Mouse (Mus musculus): ENCODE data around the gene Gm28048. TPM values are rescaled to one million over a fixed set of nuclear protein-coding genes. Genes with fewer than 3 reads are reported as not detected.
A peak's percentile ranks its signal among the peaks of the same experiment; 100 is the strongest.

Gene Gm28048
- total and polyA plus RNA-seq, 2 experiments from 2014 or later: 3.4 TPM; not detected in 1

DNA sequence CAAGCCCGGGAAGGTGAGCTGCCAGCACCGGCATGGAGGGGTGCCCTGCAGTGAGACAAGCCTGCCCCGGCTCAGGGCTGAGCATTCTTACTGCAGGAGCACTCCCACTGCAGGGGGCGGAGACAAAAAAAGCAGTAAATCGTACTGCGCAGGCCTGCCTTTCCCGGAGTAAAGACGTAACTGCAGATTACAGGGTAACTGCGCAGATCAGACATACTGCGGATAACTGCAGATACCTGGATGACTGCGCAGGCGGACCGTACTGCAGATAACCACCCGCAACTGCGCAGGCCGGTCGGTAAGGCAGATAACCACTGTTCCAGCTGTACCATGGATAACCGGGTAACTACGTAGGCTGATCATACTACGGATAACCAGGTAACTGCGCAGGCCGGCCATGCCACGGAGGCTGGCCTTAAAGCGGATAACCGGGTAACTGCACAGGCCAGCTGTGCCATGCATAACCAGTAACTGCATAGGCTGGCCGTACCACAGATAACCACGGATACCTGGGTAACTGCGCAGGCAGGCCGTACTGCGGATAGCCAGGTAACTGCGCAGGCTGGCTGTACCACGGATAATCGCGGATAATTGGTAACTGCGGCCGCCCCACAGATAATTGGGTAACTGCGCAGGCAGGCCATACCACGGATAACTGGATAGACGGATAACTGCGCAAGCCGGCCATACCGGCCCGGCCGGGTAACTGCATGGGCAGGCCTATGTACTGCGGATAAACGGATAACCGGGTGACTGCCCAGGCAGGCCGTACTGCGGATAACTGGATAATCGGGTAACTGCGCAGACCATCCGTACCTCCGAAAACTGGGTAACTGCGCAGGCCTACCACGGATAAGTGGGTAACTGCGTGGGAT is 9.8 kb downstream of the Gm28048 start, which contains the start of gene Zrsr1:
TSS of gene Zrsr1 (plus strand) at position 171 of the 875 bp plus-strand sequence.
- H3K27me3 ChIP-seq (ENCODE audit: insufficient read depth, low read length): no peaks in the 10 kb centered on the region
- TF ChIP-seq CTCF (IDR thresholded peaks at IDR 0.05; ENCODE audit: low read depth): peak; percentile 10; the same call in 1 of the 2 replicates
- ATAC-seq: peak; percentile 84
- peaks cover 4% of the 10 kb centered on the region; the same call in 1 of the 2 replicates for H3K36me3 ChIP-seq (ENCODE audit: insufficient read depth, low read length)
- peak; percentile 84 for DNase-seq (ENCODE audit: low spot score)
- peak within 1 kb of the TSS; percentile 74 for H3K27ac ChIP-seq
- no peaks in the 10 kb centered on the region for H3K4me1 ChIP-seq (ENCODE audit: insufficient read depth, low read length)
- H3K4me2 ChIP-seq (ENCODE audit: low read depth, low read length): peak within 1 kb of the TSS; percentile 54
- 0 out of 2 replicates have a peak, but pooled peaks cover 1% of the 10 kb centered on the region for H3K9me3 ChIP-seq (ENCODE audit: low read length)
- WGBS: 50% methylated on average over 56 of the region's 56 CpGs
- H3K4me3 ChIP-seq (ENCODE audit: low read length): peak within 1 kb of the TSS; percentile 44
- H3K9ac ChIP-seq (replicated peaks; ENCODE audit: low read length): peak within 1 kb of the TSS; percentile 57

DNA sequence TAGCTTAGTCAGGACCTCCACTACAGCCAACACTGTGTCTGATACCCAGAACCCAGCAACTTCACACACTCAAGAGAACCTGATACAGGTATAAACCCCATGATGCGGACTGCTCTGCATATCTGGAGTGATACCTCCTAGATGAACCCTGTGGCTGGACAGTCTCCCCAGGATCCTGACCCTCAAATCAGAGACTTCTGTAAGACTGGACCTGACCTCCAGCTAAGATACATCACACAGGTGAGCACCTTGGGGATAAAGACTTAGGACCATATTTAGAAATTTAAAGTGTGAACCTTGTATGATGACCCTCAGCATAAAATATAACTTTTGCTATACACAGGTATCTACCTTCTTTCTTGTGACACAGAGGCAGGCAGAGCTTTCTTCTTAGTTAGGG is 11.3 kb downstream of the Gm28048 start:
- 0 out of 2 replicates have a peak, but pooled peaks cover 2% of the 10 kb centered on the region for H3K9me3 ChIP-seq (ENCODE audit: low read length)
- H3K36me3 ChIP-seq (ENCODE audit: insufficient read depth, low read length): no peaks in the 10 kb centered on the region; the same call in 1 of the 2 replicates
- no peak overlapping the region for H3K9ac ChIP-seq (replicated peaks; ENCODE audit: low read length)
- no peak overlapping the region for H3K27ac ChIP-seq
- TF ChIP-seq CTCF (IDR thresholded peaks at IDR 0.05; ENCODE audit: low read depth): no peak
- no peak overlapping the region for H3K4me2 ChIP-seq (ENCODE audit: low read depth, low read length)
- no peak for ATAC-seq
- no peaks in the 10 kb centered on the region for H3K4me1 ChIP-seq (ENCODE audit: insufficient read depth, low read length)
- no peak overlapping the region for H3K4me3 ChIP-seq (ENCODE audit: low read length)
- 100% methylated on average over 1 of the region's 1 CpGs for WGBS
- H3K27me3 ChIP-seq (ENCODE audit: insufficient read depth, low read length): no peaks in the 10 kb centered on the region
- no peak for DNase-seq (ENCODE audit: low spot score)

DNA sequence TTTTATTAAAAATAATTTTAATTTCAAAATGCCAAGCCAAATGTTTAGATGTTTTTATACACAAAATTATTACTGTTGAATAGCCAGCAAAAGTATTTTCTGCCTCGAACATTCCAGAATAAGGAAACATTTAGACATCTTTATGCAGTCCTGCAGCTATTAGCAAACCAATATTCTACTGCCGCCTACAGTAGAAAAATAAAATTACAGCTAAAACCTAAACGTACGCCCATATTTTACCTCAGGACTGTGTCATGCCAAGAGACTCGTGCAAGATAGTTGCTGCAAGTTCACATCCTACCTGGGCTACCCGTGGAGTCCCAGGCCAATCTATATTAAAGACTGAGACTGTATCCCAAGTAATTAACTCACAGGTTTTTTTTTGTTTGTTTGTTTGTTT is 12.4 kb downstream of the Gm28048 start:
- TF ChIP-seq CTCF (IDR thresholded peaks at IDR 0.05; ENCODE audit: low read depth): peak; percentile 64
- ATAC-seq: no peak
- DNase-seq (ENCODE audit: low spot score): peak; percentile 71

DNA sequence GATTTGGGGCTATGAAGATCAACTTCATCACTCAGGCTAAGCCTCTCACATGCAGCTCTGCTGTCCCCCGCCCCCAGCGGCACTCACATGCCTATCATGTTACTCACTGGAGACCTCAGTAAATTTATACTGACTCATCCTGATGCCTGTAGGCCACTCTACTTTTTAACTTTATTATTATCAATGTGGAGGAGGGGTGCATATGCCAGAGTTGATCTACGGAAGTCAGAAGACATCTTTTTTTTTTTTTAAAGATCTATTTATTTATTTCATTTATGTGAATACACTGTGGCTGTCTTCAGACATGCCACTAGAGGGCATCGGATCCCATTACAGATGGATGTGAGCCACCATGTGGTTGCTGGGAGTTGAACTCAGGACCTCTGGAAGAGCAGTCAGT is 16.4 kb downstream of the Gm28048 start:
- Histone ChIP-seq H3K4me1 (ENCODE audit: insufficient read depth, low read length) (no peaks in the 10 kb centered on the region), H3K27me3 (ENCODE audit: insufficient read depth, low read length) (no peaks in the 10 kb centered on the region), H3K9ac (replicated peaks; ENCODE audit: low read length) (no peak overlapping the region), H3K36me3 (ENCODE audit: insufficient read depth, low read length) (no peaks in the 10 kb centered on the region), H3K4me3 (ENCODE audit: low read length) (no peak overlapping the region), H3K4me2 (ENCODE audit: low read depth, low read length) (no peak overlapping the region), H3K27ac (no peak overlapping the region), H3K9me3 (ENCODE audit: low read length) (0 out of 2 replicates have a peak, but pooled peaks cover 2% of the 10 kb centered on the region)
- DNase-seq (ENCODE audit: low spot score) (no peak), ATAC-seq (no peak)
- WGBS: 82% methylated on average over 4 of the region's 4 CpGs
- peak; percentile 45 for TF ChIP-seq CTCF (IDR thresholded peaks at IDR 0.05; ENCODE audit: low read depth)

More for the DNA sequence above, 12.4 kb downstream of the Gm28048 start:
- H3K4me2 ChIP-seq (ENCODE audit: low read depth, low read length): no peak overlapping the region
- no peak overlapping the region for H3K4me3 ChIP-seq (ENCODE audit: low read length)
- H3K36me3 ChIP-seq (ENCODE audit: insufficient read depth, low read length): no peaks in the 10 kb centered on the region; the same call in 1 of the 2 replicates
- no peaks in the 10 kb centered on the region for H3K4me1 ChIP-seq (ENCODE audit: insufficient read depth, low read length)
- H3K27ac ChIP-seq: no peak overlapping the region
- H3K9me3 ChIP-seq (ENCODE audit: low read length): 0 out of 2 replicates have a peak, but pooled peaks cover 2% of the 10 kb centered on the region
- H3K27me3 ChIP-seq (ENCODE audit: insufficient read depth, low read length): no peaks in the 10 kb centered on the region
- no peak overlapping the region for H3K9ac ChIP-seq (replicated peaks; ENCODE audit: low read length)
- 57% methylated on average over 6 of the region's 6 CpGs for WGBS

DNA sequence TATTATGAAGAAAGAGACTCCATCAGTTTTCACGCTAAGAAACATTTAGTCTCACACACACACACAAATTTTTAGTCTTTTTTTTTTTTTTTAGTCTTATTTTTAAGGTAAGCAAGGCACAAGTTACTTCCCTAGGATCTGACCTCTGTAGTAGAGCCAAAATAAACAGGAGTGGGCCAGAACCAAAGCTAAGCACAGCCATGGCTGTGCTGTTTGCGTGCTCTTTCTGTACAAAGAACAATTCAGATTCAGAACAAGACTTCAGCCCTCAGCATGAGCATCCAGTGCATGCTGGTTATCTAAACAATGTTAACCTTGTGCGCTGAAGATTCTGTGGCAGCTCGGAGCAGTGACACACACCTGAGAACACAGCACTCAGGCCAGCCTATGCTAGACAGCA is 17.5 kb downstream of the Gm28048 start:
- no peak for DNase-seq (ENCODE audit: low spot score)

DNA sequence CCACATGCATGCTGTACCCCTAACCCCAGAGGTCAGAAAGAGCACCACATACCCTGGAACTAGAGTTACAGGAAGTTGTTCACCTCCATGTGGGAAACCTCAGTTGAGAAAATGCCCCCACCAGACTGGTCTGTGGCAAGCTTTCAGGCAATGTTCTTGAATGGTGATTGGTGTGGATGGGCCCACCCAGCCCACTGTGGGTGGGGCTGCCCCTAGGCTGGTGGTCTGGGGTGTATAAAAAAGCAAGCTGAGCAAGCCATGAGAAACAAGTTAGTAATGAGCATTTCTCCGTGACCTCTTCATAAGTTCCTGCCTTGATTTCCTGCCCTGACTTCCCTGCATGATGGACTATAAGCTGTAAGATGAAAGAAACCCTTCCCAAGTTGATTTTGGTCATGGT is 19.8 kb downstream of the Gm28048 start:
- Histone ChIP-seq H3K4me1 (ENCODE audit: insufficient read depth, low read length) (no peaks in the 10 kb centered on the region), H3K36me3 (ENCODE audit: insufficient read depth, low read length) (no peaks in the 10 kb centered on the region), H3K4me3 (ENCODE audit: low read length) (no peak overlapping the region), H3K27me3 (ENCODE audit: insufficient read depth, low read length) (no peaks in the 10 kb centered on the region), H3K27ac (no peak overlapping the region), H3K9ac (replicated peaks; ENCODE audit: low read length) (no peak overlapping the region), H3K9me3 (ENCODE audit: low read length) (0 out of 2 replicates have a peak, but pooled peaks cover 1% of the 10 kb centered on the region), H3K4me2 (ENCODE audit: low read depth, low read length) (no peak overlapping the region)
- 90% methylated on average over 1 of the region's 1 CpGs for WGBS
- no peak for TF ChIP-seq CTCF (IDR thresholded peaks at IDR 0.05; ENCODE audit: low read depth)
- ATAC-seq (no peak), DNase-seq (ENCODE audit: low spot score) (no peak)

More for the DNA sequence above, 17.5 kb downstream of the Gm28048 start:
- Histone ChIP-seq H3K27ac (no peak overlapping the region), H3K4me1 (ENCODE audit: insufficient read depth, low read length) (no peaks in the 10 kb centered on the region), H3K9ac (replicated peaks; ENCODE audit: low read length) (no peak overlapping the region), H3K36me3 (ENCODE audit: insufficient read depth, low read length) (no peaks in the 10 kb centered on the region), H3K9me3 (ENCODE audit: low read length) (0 out of 2 replicates have a peak, but pooled peaks cover 2% of the 10 kb centered on the region), H3K27me3 (ENCODE audit: insufficient read depth, low read length) (no peaks in the 10 kb centered on the region), H3K4me3 (ENCODE audit: low read length) (no peak overlapping the region), H3K4me2 (ENCODE audit: low read depth, low read length) (no peak overlapping the region)
- no peak for TF ChIP-seq CTCF (IDR thresholded peaks at IDR 0.05; ENCODE audit: low read depth)
- WGBS: 70% methylated on average over 4 of the region's 4 CpGs
- no peak for ATAC-seq
